Mouse (Mus musculus) MEL (cell line): Measurements from ENCODE around the gene Zfp536. TPM values are rescaled to one million over a fixed set of nuclear protein-coding genes. Genes with fewer than 3 reads are reported as not detected.

Source experiments
- DNase-seq: peaks from one replicate; pipeline ENCODE4 v3.0.0; 2011; ENCODE audit warnings: low read depth, low spot score
- H3K27ac ChIP-seq: 2 replicates; pipeline ENCODE4 v1.5.1; 2012; ENCODE audit warnings: low read depth, mild to moderate bottlenecking, control low read depth, low read length, moderate library complexity; ENCODE audit not compliant: control insufficient read depth
- H3K27me3 ChIP-seq, 2 experiments: fragments of 150-350 bp in 1 of 2; sonication (generic) in 1 of 2; 2 replicates each; pipeline ENCODE4 v1.6.1; 2012; ENCODE audit warnings: low read length in 2 of 2, mild to moderate bottlenecking in 2 of 2, improper control_type of control experiment in 1 of 2, moderate library complexity in 1 of 2; ENCODE audit not compliant: insufficient read depth in 2 of 2, control insufficient read depth in 1 of 2
- H3K36me3 ChIP-seq, 2 experiments: 2 replicates each; pipeline ENCODE4 v1.6.1; 2012 to 2014; ENCODE audit warnings: low read length in 2 of 2, improper control_type of control experiment in 1 of 2, inconsistent platforms in 1 of 2, mild to moderate bottlenecking in 1 of 2; ENCODE audit not compliant: insufficient read depth in 2 of 2, control insufficient read depth in 1 of 2
- H3K4me1 ChIP-seq, 2 experiments: fragments of 150-350 bp in 1 of 2; sonication (generic) in 1 of 2; 2 replicates each; pipeline ENCODE4 v1.6.1; 2012; ENCODE audit warnings: low read length in 2 of 2, improper control_type of control experiment in 1 of 2, mild to moderate bottlenecking in 1 of 2; ENCODE audit not compliant: insufficient read depth in 2 of 2, control insufficient read depth in 1 of 2
- H3K4me3 ChIP-seq, 2 experiments: fragments of 150-350 bp in 1 of 2; sonication (generic) in 1 of 2; 2 replicates each; pipeline ENCODE4 v1.5.1; 2012; ENCODE audit warnings: low read depth in 2 of 2, low read length in 2 of 2, mild to moderate bottlenecking in 2 of 2, moderate library complexity in 2 of 2, control low read depth in 1 of 2, improper control_type of control experiment in 1 of 2; ENCODE audit not compliant: control insufficient read depth in 1 of 2, insufficient read depth in 1 of 2
- H3K79me2 ChIP-seq: 2 replicates; pipeline ENCODE4 v1.6.1; 2012; ENCODE audit warnings: mild to moderate bottlenecking, low read length, moderate library complexity; ENCODE audit not compliant: control insufficient read depth, poor library complexity, insufficient read depth
- H3K9ac ChIP-seq: 2 replicates; pipeline ENCODE4 v1.6.1; 2012; ENCODE audit warnings: low read depth, mild to moderate bottlenecking, control low read depth, low read length, moderate library complexity; ENCODE audit not compliant: control insufficient read depth, poor library complexity, severe bottlenecking
- H3K9me3 ChIP-seq: fragments of 150-350 bp; sonication (generic); replicated peaks from 2 replicates; pipeline ENCODE4 v1.6.1; 2012; ENCODE audit warnings: mild to moderate bottlenecking, low read length, improper control_type of control experiment, moderate library complexity; ENCODE audit not compliant: insufficient read depth
- CHD1 ChIP-seq: IDR thresholded peaks from 2 replicates; pipeline ENCODE4 v1.6.1; 2012; ENCODE audit warnings: low read depth, mild to moderate bottlenecking, inconsistent platforms, low read length, improper control_type of control experiment
- CHD2 ChIP-seq: IDR thresholded peaks from 2 replicates; pipeline ENCODE4 v1.6.1; 2011; ENCODE audit warnings: low read length, improper control_type of control experiment
- CTCF ChIP-seq, 3 experiments: IDR thresholded peaks in 2 of 3; conservative IDR thresholded peaks in 1 of 3; 2 replicates each; pipeline ENCODE4 v1.5.1; 2011 to 2012; ENCODE audit warnings: low read length in 3 of 3, low read depth in 2 of 3, mild to moderate bottlenecking in 2 of 3, improper control_type of control experiment in 1 of 3, inconsistent platforms in 1 of 3, mixed read lengths in 1 of 3, moderate library complexity in 1 of 3; ENCODE audit not compliant: control insufficient read depth in 1 of 3, insufficient read depth in 1 of 3, poor library complexity in 1 of 3, severe bottlenecking in 1 of 3
- ELF1 ChIP-seq: IDR thresholded peaks from 2 replicates; pipeline ENCODE4 v1.6.1; 2014; ENCODE audit warnings: low read depth, mild to moderate bottlenecking, inconsistent platforms, low read length, improper control_type of control experiment, moderate library complexity
- ETS1 ChIP-seq: IDR thresholded peaks from 2 replicates; pipeline ENCODE4 v1.6.1; 2012; ENCODE audit warnings: low read depth, mild to moderate bottlenecking, inconsistent platforms, low read length, improper control_type of control experiment, moderate library complexity
- GABPA ChIP-seq: IDR thresholded peaks from 2 replicates; pipeline ENCODE4 v1.6.1; 2012; ENCODE audit warnings: low read depth, mild to moderate bottlenecking, inconsistent platforms, low read length, improper control_type of control experiment, moderate library complexity
- HCFC1 ChIP-seq: IDR thresholded peaks from 2 replicates; pipeline ENCODE4 v1.6.1; 2012; ENCODE audit warnings: low read depth, mild to moderate bottlenecking, inconsistent platforms, low read length, improper control_type of control experiment, moderate library complexity
- MAZ ChIP-seq: IDR thresholded peaks from 2 replicates; pipeline ENCODE4 v1.6.1; 2012; ENCODE audit warnings: low read depth, mild to moderate bottlenecking, inconsistent platforms, low read length, improper control_type of control experiment
- MEF2A ChIP-seq: IDR thresholded peaks from 2 replicates; pipeline ENCODE4 v1.6.1; 2014; ENCODE audit warnings: low read depth, mild to moderate bottlenecking, inconsistent platforms, low read length, improper control_type of control experiment; ENCODE audit not compliant: poor library complexity, insufficient replicate concordance, severe bottlenecking; ENCODE audit errors: extremely low read depth
- MXI1 ChIP-seq: IDR thresholded peaks from 2 replicates; pipeline ENCODE4 v1.6.1; 2011; ENCODE audit warnings: mild to moderate bottlenecking, low read depth, low read length, improper control_type of control experiment
- MYC ChIP-seq: IDR thresholded peaks from 2 replicates; pipeline ENCODE4 v1.6.1; 2011; ENCODE audit warnings: low read depth, mild to moderate bottlenecking, low read length, improper control_type of control experiment, moderate library complexity
- NELFE ChIP-seq: IDR thresholded peaks from 2 replicates; pipeline ENCODE4 v1.6.1; 2011; ENCODE audit warnings: low read depth, low read length, improper control_type of control experiment
- NRF1 ChIP-seq: IDR thresholded peaks from 2 replicates; pipeline ENCODE4 v1.6.1; 2014; ENCODE audit warnings: low read depth, mild to moderate bottlenecking, inconsistent platforms, low read length, improper control_type of control experiment, moderate library complexity; ENCODE audit not compliant: poor library complexity, insufficient read depth, severe bottlenecking
- POLR2AphosphoS2 ChIP-seq: IDR thresholded peaks from 2 replicates; pipeline ENCODE4 v1.6.1; 2011; ENCODE audit warnings: low read length, improper control_type of control experiment
- POLR2AphosphoS5 ChIP-seq: IDR thresholded peaks from 2 replicates; pipeline ENCODE4 v1.6.1; 2012; ENCODE audit warnings: low read depth, borderline replicate concordance, mild to moderate bottlenecking, inconsistent platforms, low read length, moderate library complexity, mixed read lengths
- RAD21 ChIP-seq: IDR thresholded peaks from 2 replicates; pipeline ENCODE4 v1.6.1; 2011; ENCODE audit warnings: mild to moderate bottlenecking, low read depth, low read length, improper control_type of control experiment
- SMC3 ChIP-seq: IDR thresholded peaks from 2 replicates; pipeline ENCODE4 v1.6.1; 2011; ENCODE audit warnings: low read depth, low read length, improper control_type of control experiment
- TAL1 ChIP-seq: IDR thresholded peaks from 2 replicates; pipeline ENCODE4 v1.6.1; 2012; ENCODE audit warnings: mild to moderate bottlenecking, inconsistent platforms, low read length, moderate library complexity, mixed read lengths
- TBP ChIP-seq: IDR thresholded peaks from 2 replicates; pipeline ENCODE4 v1.8.0; 2011; ENCODE audit warnings: low read depth, low read length, improper control_type of control experiment
- UBTF ChIP-seq: IDR thresholded peaks from 2 replicates; pipeline ENCODE4 v1.6.1; 2012; ENCODE audit warnings: low read depth, mild to moderate bottlenecking, inconsistent platforms, low read length, improper control_type of control experiment, moderate library complexity, borderline replicate concordance; ENCODE audit not compliant: insufficient read depth
- USF1 ChIP-seq: IDR thresholded peaks from 2 replicates; pipeline ENCODE4 v1.6.1; 2014; ENCODE audit warnings: low read depth, mild to moderate bottlenecking, inconsistent platforms, low read length, improper control_type of control experiment, moderate library complexity
- USF2 ChIP-seq, 2 experiments: IDR thresholded peaks; 2 replicates each; pipeline ENCODE4 v1.6.1; 2011 to 2012; ENCODE audit warnings: improper control_type of control experiment in 2 of 2, low read length in 2 of 2, borderline replicate concordance in 1 of 2, inconsistent platforms in 1 of 2, low read depth in 1 of 2, mild to moderate bottlenecking in 1 of 2; ENCODE audit not compliant: insufficient read depth in 1 of 2
- ZC3H11A ChIP-seq: IDR thresholded peaks from 2 replicates; pipeline ENCODE4 v1.6.1; 2012; ENCODE audit warnings: low read depth, mild to moderate bottlenecking, inconsistent platforms, low read length, improper control_type of control experiment
- polyA plus RNA-seq, 2 experiments: library from polyadenylated mRNA; stranded (reverse) in 1 of 2; unstranded in 1 of 2; fragments of >175 nt in 1 of 2; fragments of >200 nt in 1 of 2; gene quantifications; 2 replicates each; pipeline versions ENCODE4 v1.2.1 to v1.2.4; 2012; ENCODE audit warnings: low replicate concordance in 2 of 2, low read depth in 1 of 2; ENCODE audit not compliant: insufficient read length in 2 of 2, insufficient read depth in 1 of 2, missing spikeins in 1 of 2
- total RNA-seq: library from RNA; depleted of rRNA; stranded (reverse); fragments of 300-350 nt; gene quantifications from 2 replicates; pipeline ENCODE4 v1.2.3, GENCODE M21; 2012

Zfp536 gene
- total and polyA plus RNA-seq, 3 experiments, result not detected

- H3K4me3 ChIP-seq, result no peak overlapping the region
- TF ChIP-seq TAL1 (no peak), ELF1 (no peak), MAZ (no peak), NELFE (no peak), ETS1 (no peak), ZC3H11A (no peak)
- H3K4me1 ChIP-seq, result no peaks in the 10 kb centered on the region
- no peaks in the 10 kb centered on the region for H3K36me3 ChIP-seq
- no peaks in the 10 kb centered on the region; a peak in 1 of 4 replicates for H3K27me3 ChIP-seq
- H3K9me3 ChIP-seq, result no peaks in the 10 kb centered on the region
- H3K79me2 ChIP-seq, result no peaks in the 10 kb centered on the region
- H3K27ac ChIP-seq, result no peak overlapping the region
- no peak overlapping the region for H3K9ac ChIP-seq
- no peak for DNase-seq
These were observed 209.5 kb downstream of the Zfp536 start for GRCm38 (mm10) chr7:37563831-37564400.

GRCm38 (mm10) chr7:37563171-37563574, 210.3 kb downstream of the Zfp536 start:
- H3K9ac ChIP-seq, result no peak overlapping the region
- no peaks in the 10 kb centered on the region for H3K36me3 ChIP-seq
- H3K27me3 ChIP-seq, result no peaks in the 10 kb centered on the region
- DNase-seq, result no peak
- no peaks in the 10 kb centered on the region for H3K4me1 ChIP-seq
- no peaks in the 10 kb centered on the region for H3K79me2 ChIP-seq
- H3K4me3 ChIP-seq, result no peak overlapping the region
- no peaks in the 10 kb centered on the region for H3K9me3 ChIP-seq
- TF ChIP-seq RAD21 (no peak), UBTF (no peak), POLR2AphosphoS2 (no peak), CHD1 (no peak), MEF2A (no peak), GABPA (no peak), MYC (no peak), SMC3 (no peak), USF1 (no peak), NELFE (no peak), POLR2AphosphoS5 (no peak), CHD2 (no peak), ZC3H11A (no peak), MAZ (no peak), TBP (no peak), USF2 (IDR thresholded peaks at IDR 0.05; ENCODE audit: borderline replicate concordance in 1 of 2, insufficient read depth in 1 of 2, low read depth in 1 of 2, low read length in 2 of 2) (no peak), HCFC1 (no peak), MXI1 (no peak), NRF1 (no peak), CTCF (IDR thresholded peaks at IDR 0.05 in 2 of 3, conservative IDR thresholded peaks at IDR 0.05 in 1 of 3; ENCODE audit: control insufficient read depth in 1 of 3, insufficient read depth in 1 of 3, low read depth in 2 of 3, low read length in 3 of 3, poor library complexity in 1 of 3, severe bottlenecking in 1 of 3) (no peak)
- H3K27ac ChIP-seq, result no peak overlapping the region
